Mouse (Mus musculus) mesoderm, embryonic 11.5 days (tissue): ENCODE results near the gene Crtc3.
A peak's percentile ranks its signal among the peaks of the same experiment; 100 is the strongest.

Source experiments
- DNase-seq: peaks from one replicate; pipeline ENCODE4 v3.0.0-alpha.2; 2012; ENCODE audit warnings: low read depth, low spot score

Crtc3 gene

DNA sequence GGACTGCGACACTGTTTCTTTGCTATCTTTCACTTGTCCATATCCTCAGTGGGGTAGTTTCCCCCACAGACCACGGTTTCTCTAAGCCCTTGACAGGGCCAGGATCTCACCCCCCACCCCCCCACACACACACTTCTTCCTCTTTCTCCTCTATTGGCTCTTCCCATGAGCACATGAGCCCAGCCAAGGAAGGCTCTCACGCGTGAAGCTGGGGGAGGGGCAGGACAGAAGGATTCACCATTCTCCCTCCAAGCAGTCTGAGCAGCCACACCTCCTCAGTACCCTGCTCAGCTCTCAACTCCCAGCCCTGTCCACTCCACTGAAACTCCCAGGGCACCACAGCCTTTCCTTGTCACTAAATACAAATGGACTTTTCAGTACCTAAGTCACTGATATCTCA, 47.2 kb downstream of the Crtc3 start:
- DNase-seq = peak; percentile 35

- no peak for DNase-seq
Observed at GRCm38 (mm10) chr7:80639981-80640380, 48.7 kb downstream of the Crtc3 start.

DNA sequence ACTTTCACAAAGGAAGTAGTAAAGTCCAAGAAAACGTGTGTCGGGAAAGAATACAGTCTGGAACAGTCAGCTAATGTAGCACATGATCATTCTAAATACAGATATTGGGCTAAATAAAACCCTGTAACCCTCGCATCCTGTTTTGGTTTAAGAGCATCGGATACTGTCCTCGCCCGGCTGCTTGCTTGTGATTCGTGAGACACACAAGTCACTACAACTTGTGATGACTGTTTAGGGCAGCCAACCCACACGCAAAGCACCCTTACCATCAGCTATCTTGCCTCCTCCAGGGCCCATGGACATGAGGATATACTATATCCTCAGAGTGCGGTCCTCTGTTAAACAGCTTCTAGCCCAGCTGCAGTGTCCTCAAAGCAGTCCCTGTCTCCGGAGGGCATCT, 50.2 kb downstream of the Crtc3 start:
- DNase-seq = no peak

- DNase-seq = no peak
Observed at GRCm38 (mm10) chr7:80636953-80637800, 51.5 kb downstream of the Crtc3 start.

- DNase-seq = no peak
Observed at GRCm38 (mm10) chr7:80636288-80636952, 52.3 kb downstream of the Crtc3 start.

DNA sequence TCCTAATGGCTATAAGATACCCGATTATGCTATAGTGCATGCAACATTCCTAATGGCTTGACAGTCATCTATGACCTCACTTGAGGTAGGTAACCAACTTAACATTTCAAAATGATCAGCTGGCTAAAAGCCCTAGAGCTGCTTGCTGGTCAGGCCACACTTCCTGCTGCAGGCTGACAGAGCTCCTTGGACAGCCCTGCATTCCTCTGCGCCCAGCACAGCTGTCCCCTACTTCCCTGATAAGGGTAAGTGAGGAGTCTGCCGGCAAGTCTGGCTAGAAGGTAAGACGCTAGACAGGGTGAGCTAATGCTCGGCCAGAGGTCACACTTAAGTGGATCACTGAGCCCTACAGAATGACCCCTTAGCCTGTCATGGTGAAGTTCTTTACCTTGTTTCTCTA, 52.8 kb downstream of the Crtc3 start:
- no peak for DNase-seq

GRCm38 (mm10) chr7:80634741-80635140, 53.9 kb downstream of the Crtc3 start:
- DNase-seq = no peak

- DNase-seq = no peak
Observed at GRCm38 (mm10) chr7:80633635-80634034, 55.0 kb downstream of the Crtc3 start.

DNA sequence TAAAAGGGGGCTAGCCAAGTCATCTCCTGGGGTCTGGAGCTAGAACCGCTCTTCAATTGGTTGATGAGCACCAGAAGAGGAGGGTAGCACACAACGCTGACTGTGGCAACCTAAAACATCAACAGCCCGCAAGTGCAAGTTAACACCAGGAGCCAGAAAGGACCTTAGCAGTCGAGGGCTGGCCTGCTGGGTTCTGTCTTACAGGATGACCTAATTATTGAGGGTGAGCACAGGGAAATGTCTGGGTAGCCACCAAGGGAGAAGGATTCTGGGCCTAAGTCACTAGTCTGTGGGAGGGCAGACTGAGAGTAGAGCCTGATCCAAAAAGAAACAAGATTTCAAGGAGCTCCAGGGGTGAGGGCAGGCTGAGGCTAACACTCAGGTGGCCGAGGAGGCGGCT, 56.7 kb downstream of the Crtc3 start:
- no peak for DNase-seq

GRCm38 (mm10) chr7:80631405-80631804, 57.3 kb downstream of the Crtc3 start:
- no peak for DNase-seq

DNA sequence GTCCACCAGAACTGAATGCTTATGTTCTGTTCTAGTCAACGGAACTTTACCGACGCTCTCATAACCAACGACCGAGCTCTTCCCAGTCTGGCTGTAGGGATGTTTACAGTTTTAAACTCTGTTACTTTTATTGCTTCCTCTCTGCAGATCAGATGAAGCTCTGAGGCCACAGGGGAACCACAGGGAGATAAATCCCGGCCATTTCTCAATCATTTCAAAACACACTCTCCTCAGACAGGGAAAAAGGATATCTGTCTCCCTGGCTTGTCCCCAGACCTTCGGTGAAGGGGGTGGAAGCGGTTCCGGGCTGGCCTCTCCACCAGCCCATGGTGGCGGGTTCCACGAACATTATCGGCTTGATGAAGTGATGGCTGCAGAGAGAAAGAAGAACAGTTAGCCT, 59.3 kb downstream of the Crtc3 start:
- DNase-seq = no peak

DNA sequence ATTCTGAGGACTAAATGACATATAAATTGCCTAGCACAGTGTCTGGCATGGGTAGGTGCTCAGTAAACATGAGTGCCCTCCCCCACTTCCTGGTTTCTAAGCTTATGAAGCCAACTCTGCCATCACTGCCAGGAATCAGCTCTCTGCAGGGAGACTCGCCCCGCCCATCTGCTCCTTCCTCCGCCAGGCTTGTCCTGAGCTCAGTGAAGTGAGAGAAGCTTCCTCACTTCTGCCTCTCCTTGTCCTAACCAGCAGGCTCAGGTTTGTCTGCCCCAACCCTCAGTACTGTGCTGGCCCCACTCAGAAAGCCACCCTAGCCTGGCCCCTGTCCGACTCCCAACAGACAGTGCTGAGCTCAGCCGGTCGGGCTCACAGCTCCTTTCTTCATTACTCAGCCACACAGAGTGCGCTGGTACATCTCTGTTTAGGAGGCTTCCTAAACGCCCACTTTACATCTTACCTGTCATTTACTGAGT, 59.9 kb downstream of the Crtc3 start:
- DNase-seq = no peak

GRCm38 (mm10) chr7:80626943-80627342, 61.7 kb downstream of the Crtc3 start:
- DNase-seq = no peak

DNA sequence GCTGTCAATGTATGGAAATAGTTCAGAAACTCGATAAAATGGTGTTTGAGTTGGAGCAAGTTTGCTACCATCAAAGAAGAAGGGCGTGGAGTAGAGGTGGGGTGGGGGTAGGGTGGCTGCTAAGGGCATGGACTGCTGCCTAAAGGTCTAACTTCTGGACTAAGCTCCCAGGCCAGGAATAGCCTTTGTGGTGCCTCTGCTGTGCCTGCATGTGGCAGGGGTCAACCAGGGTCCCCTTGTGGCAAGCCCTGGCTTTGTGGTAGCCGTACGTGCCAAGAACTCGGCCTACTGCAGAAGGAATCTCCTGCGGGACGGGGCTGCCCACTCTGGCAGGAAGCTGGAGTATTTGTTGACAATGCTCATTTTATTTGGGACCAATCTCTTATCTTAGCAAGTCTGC, 62.8 kb downstream of the Crtc3 start:
- DNase-seq = no peak

GRCm38 (mm10) chr7:80623276-80623675, 65.4 kb downstream of the Crtc3 start:
- no peak for DNase-seq

DNA sequence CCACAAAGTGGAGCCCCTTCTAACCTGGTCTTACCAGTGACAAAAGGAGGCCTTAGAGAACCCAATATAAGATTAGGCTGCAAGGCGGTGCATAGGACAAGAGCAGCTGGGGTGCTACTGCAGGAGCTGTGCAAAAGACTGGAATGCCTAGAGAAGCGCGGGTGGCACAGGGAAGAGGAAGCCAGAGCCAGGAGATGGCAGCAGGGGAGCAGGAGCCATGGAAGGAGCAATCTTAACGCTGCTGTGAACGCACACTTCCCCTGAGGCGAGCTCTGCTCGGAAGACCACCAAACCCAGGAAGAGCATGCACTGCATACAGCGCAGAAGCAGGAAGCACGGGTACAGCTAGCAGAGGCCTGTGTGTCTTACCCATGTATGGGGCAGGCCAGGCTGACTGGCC, 72.6 kb downstream of the Crtc3 start:
- DNase-seq = no peak

- no peak for DNase-seq
Observed at GRCm38 (mm10) chr7:80614042-80614441, 74.6 kb downstream of the Crtc3 start.

GRCm38 (mm10) chr7:80612191-80612787, 76.4 kb downstream of the Crtc3 start:
- peak; percentile 52 for DNase-seq

DNA sequence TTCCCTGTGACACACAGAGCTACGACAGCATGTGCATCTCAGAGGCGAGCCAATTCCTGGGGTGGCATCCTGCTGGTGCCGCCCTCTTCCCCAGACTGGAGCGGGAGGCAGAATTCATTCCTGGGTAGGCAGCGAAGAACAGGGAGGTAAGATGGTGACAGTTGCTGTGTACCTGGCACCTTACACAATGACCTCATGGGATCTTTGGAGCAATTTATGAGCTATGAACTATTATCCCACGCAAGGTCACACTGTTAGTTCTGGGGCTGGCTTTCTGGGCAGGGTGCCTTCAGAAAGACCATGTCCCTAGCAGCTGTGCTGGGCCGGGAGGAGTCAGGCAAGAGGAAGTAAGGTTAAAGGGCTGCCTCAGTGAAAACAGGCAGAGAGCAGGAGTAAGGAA, 77.0 kb downstream of the Crtc3 start:
- DNase-seq = no peak

DNA sequence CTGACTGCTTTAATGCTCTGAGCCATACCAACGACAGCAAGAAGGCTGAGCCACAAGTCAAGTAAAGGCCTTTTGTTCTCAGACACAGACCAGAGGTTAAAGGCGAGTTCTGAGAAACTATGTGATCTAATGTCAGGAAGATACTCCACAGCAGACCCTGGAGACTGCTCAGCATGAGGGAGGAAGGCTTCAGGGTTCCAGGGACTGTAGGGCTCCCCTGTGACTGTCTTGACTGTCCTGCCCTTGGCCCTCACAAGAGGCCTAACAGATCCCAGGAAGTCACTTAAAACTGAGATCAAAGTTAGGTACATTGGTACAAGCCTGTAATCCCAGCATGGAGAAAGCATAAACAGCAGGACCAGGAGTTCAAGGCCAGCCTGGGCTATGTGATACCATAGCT, 81.2 kb downstream of the Crtc3 start:
- no peak for DNase-seq

- DNase-seq = no peak
Observed at GRCm38 (mm10) chr7:80606435-80606834, 82.2 kb downstream of the Crtc3 start.

DNA sequence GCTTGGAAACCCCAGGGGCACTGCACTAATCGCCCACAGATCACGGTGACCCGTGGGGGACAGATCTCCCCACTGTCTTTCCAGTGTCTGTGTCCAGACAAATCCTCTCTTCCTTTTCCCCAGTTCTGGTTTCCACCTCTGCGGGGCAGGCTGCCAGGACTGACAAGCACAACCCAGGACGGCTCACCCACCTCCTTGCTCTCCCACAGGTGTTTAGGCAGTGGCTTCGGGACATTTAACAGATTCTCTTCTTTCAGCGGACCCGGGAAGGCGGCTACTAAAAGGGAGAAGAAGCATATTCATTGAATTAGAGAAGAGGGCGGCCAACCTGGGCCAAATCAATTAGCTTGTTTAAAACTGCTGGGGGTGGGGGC, 83.1 kb downstream of the Crtc3 start:
- no peak for DNase-seq
